Mouse (Mus musculus) midbrain, postnatal 0 days (tissue): Measurements from ENCODE around the gene Skp2. TPM values are rescaled to one million over a fixed set of nuclear protein-coding genes. Genes with fewer than 3 reads are reported as not detected.
"Not testable (repeated sequence)": the region's sequence is repeated elsewhere in the genome, so short reads cannot be mapped to it uniquely, and the experiment has no call there.

Experiments used
- ATAC-seq: fragments of 200-750 bp; cut with Nextera tagmentation; 2 replicates; pipeline ENCODE4 v1.8.0; 2017; ENCODE audit warnings: moderate number of reproducible peaks, mild to moderate bottlenecking, moderate TSS enrichment, moderate library complexity; ENCODE audit not compliant: low FRiP score
- DNase-seq: peaks from one replicate; pipeline ENCODE4 v3.0.0-alpha.2; 2015; ENCODE audit warnings: low spot score
- H3K27ac ChIP-seq: fragments of 300-500 bp; sonication (generic); 2 replicates; pipeline ENCODE4 v1.5.1; 2014; ENCODE audit warnings: low read depth, mild to moderate bottlenecking, low read length, mixed read lengths
- H3K27me3 ChIP-seq: fragments of 300-500 bp; sonication (generic); 2 replicates; pipeline ENCODE4 v1.6.1; 2014; ENCODE audit warnings: low read length, control low read depth, mixed read lengths; ENCODE audit not compliant: insufficient read depth
- H3K36me3 ChIP-seq: fragments of 300-500 bp; sonication (generic); 2 replicates; pipeline ENCODE4 v1.6.1; 2014; ENCODE audit warnings: low read length, control low read depth, mixed read lengths; ENCODE audit not compliant: insufficient read depth
- H3K4me1 ChIP-seq: fragments of 300-500 bp; sonication (generic); 2 replicates; pipeline ENCODE4 v1.6.1; 2014; ENCODE audit warnings: mild to moderate bottlenecking, control low read depth, antibody characterized with exemption, low read length, mixed read lengths; ENCODE audit not compliant: insufficient read depth
- H3K4me2 ChIP-seq: fragments of 300-500 bp; sonication (generic); 2 replicates; pipeline ENCODE4 v1.6.1; 2014; ENCODE audit warnings: low read depth, mild to moderate bottlenecking, low read length, mixed read lengths; ENCODE audit not compliant: poor library complexity, severe bottlenecking
- H3K4me3 ChIP-seq: fragments of 300-500 bp; sonication (generic); 2 replicates; pipeline ENCODE4 v1.5.1; 2014; ENCODE audit warnings: low read depth, mild to moderate bottlenecking, low read length, moderate library complexity
- H3K9ac ChIP-seq: fragments of 300-500 bp; sonication (generic); replicated peaks from 2 replicates; pipeline ENCODE4 v1.6.1; 2014; ENCODE audit warnings: mild to moderate bottlenecking, low read length, moderate library complexity, mixed read lengths; ENCODE audit not compliant: poor library complexity, severe bottlenecking
- H3K9me3 ChIP-seq: fragments of 300-500 bp; sonication (generic); 2 replicates; pipeline ENCODE4 v1.6.1; 2016; ENCODE audit warnings: low read length, control low read depth
- CTCF ChIP-seq: IDR thresholded peaks from 2 replicates; pipeline ENCODE4 v1.5.1; 2016; ENCODE audit warnings: antibody characterized with exemption, mild to moderate bottlenecking
- WGBS: fragments of 180-500 bp; shearing (Covaris S2); extraction: QIAGEN DNeasy Blood & Tissue Kit; methylation state at CpG from one replicate; pipeline ENCODE4 v1.1.7; 2014; 5-methylcytosine and 5-hydroxymethylcytosine counted together
- polyA plus RNA-seq: library from polyadenylated mRNA; unstranded; fragments of >200 nt; fragmentation: Nextera tagmentation; extraction: Ambion mirVana; gene quantifications from 2 replicates; pipeline ENCODE4 v1.2.1, GENCODE M21; 2015
- total RNA-seq: library from RNA; depleted of rRNA; stranded (reverse); fragments of >200 nt; gene quantifications from 2 replicates; pipeline ENCODE4 v1.2.3, GENCODE M21; 2014; rRNA removed

Gene Skp2
- total RNA-seq: 7.7 and 9.3 TPM in 2 replicates
- polyA plus RNA-seq: 7.8 and 7.9 TPM in 2 replicates

GRCm38 (mm10) chr15:9155325-9155724, at the start of gene Skp2:
Gene Skp2, minus strand, starts transcription at chr15:9155425.
- Histone ChIP-seq H3K9me3 (no peaks in the 10 kb centered on the region), H3K4me1 (no peaks in the 10 kb centered on the region), H3K4me3 (no peak within 1 kb of the TSS), H3K9ac (no peak within 1 kb of the TSS), H3K27me3 (no peaks in the 10 kb centered on the region), H3K4me2 (no peak within 1 kb of the TSS), H3K36me3 (peaks cover 18% of the 10 kb centered on the region; the same call in 1 of the 2 replicates), H3K27ac (no peak within 1 kb of the TSS)
- ATAC-seq (no peak), DNase-seq (no peak)
- no peak for TF ChIP-seq CTCF

- H3K4me3 ChIP-seq: no peak overlapping the region
- H3K36me3 ChIP-seq: peaks cover 15% of the 10 kb centered on the region
- 64% methylated on average over 6 of the region's 6 CpGs for WGBS
- TF ChIP-seq CTCF: no peak
- no peak overlapping the region for H3K4me2 ChIP-seq
- no peak for ATAC-seq
- H3K9ac ChIP-seq: no peak overlapping the region
- H3K27me3 ChIP-seq: no peaks in the 10 kb centered on the region
- no peak for DNase-seq
- no peaks in the 10 kb centered on the region for H3K4me1 ChIP-seq
- H3K9me3 ChIP-seq: no peaks in the 10 kb centered on the region
- H3K27ac ChIP-seq: no peak overlapping the region
These were observed 43.2 kb upstream of the Skp2 start for GRCm38 (mm10) chr15:9198421-9198820.

GRCm38 (mm10) chr15:9192685-9193084, 37.5 kb upstream of the Skp2 start:
- ATAC-seq, H3K4me2 ChIP-seq, H3K27ac ChIP-seq, H3K4me1 ChIP-seq, H3K9ac ChIP-seq, DNase-seq, H3K4me3 ChIP-seq, H3K27me3 ChIP-seq, H3K9me3 ChIP-seq: not testable (repeated sequence)
- TF ChIP-seq CTCF: peak; percentile 48
- H3K36me3 ChIP-seq: peaks cover 28% of the 10 kb centered on the region

- Histone ChIP-seq H3K36me3 (peaks cover 30% of the 10 kb centered on the region), H3K27ac (no peak overlapping the region), H3K4me2 (no peak overlapping the region), H3K9me3 (no peaks in the 10 kb centered on the region), H3K27me3 (no peaks in the 10 kb centered on the region), H3K4me3 (no peak overlapping the region), H3K4me1 (no peaks in the 10 kb centered on the region), H3K9ac (no peak overlapping the region)
- no peak for TF ChIP-seq CTCF
- ATAC-seq: no peak
- 100% methylated on average over 2 of the region's 2 CpGs for WGBS
- no peak for DNase-seq
These were observed 34.6 kb upstream of the Skp2 start for GRCm38 (mm10) chr15:9189796-9190195.

GRCm38 (mm10) chr15:9183995-9184394, 28.8 kb upstream of the Skp2 start:
- no peak for TF ChIP-seq CTCF
- peaks cover 25% of the 10 kb centered on the region for H3K36me3 ChIP-seq

GRCm38 (mm10) chr15:9177038-9177437, 21.8 kb upstream of the Skp2 start:
- WGBS: 91% methylated on average over 3 of the region's 3 CpGs
- H3K4me1 ChIP-seq: no peaks in the 10 kb centered on the region
- no peak overlapping the region for H3K4me3 ChIP-seq
- ATAC-seq: no peak
- no peak overlapping the region for H3K27ac ChIP-seq
- H3K36me3 ChIP-seq: peaks cover 18% of the 10 kb centered on the region
- no peaks in the 10 kb centered on the region for H3K9me3 ChIP-seq
- H3K9ac ChIP-seq: no peak overlapping the region
- no peak for TF ChIP-seq CTCF
- DNase-seq: no peak
- no peaks in the 10 kb centered on the region for H3K27me3 ChIP-seq
- H3K4me2 ChIP-seq: no peak overlapping the region

More at GRCm38 (mm10) chr15:9183995-9184394, 28.8 kb upstream of the Skp2 start:
- H3K27me3 ChIP-seq: no peaks in the 10 kb centered on the region
- no peak overlapping the region for H3K27ac ChIP-seq
- no peaks in the 10 kb centered on the region for H3K9me3 ChIP-seq
- no peak for ATAC-seq
- H3K9ac ChIP-seq: no peak overlapping the region
- no peak overlapping the region for H3K4me3 ChIP-seq
- WGBS: 95% methylated on average over 5 of the region's 5 CpGs
- H3K4me2 ChIP-seq: no peak overlapping the region
- H3K4me1 ChIP-seq: no peaks in the 10 kb centered on the region
- no peak for DNase-seq
